ENCODE assay signal across 48 mouse cellular contexts in genomic region chr11:117855360-117855759, GRCm38 (mm10). TPM values are rescaled to one million over a fixed set of nuclear protein-coding genes. Genes with fewer than 3 reads are reported as not detected.
"Had no signal": no experiment of that assay in that cellular context is flagged by ENCODE, and none has a peak within 500 bp of the region (broad histone marks: within the 10 kb centered on the region; RNA-seq: fewer than 3 reads in every experiment).

No protein-coding gene starts in this region.

- ATAC-seq: hindbrain, embryonic 16.5 days; hindbrain, postnatal 0 days; inflammation-experienced regulatory T-cells, adult 6 months; intestine, embryonic 15.5 days; intestine, embryonic 16.5 days; intestine, postnatal 0 days had no signal

- H3K4me3 ChIP-seq: heart, embryonic 12.5 days; heart, embryonic 13.5 days; heart, embryonic 15.5 days; hindbrain, embryonic 10.5 days; hindbrain, embryonic 12.5 days; hindbrain, embryonic 13.5 days; hindbrain, embryonic 15.5 days; intestine, embryonic 15.5 days; kidney, embryonic 15.5 days; layer of hippocampus, adult 2 months; left cerebral cortex, adult 2 months had no signal

- DNase-seq: heart, postnatal 10 days; heart, postnatal 14 days; heart, postnatal 36 days; heart, postnatal 4 days; kidney, adult 11 months; kidney, adult 18-20 months; kidney, adult 2 months; kidney, adult 8-10 months; kidney, adult 9 months; kidney, postnatal 10 days; kidney, postnatal 14 days; kidney, postnatal 25 days; kidney, postnatal 36 days; kidney, postnatal 4 days; layer of hippocampus, adult 9-11 months; layer of hippocampus, postnatal 36 days had no signal

- H3K27ac ChIP-seq: heart, embryonic 13.5 days; heart, embryonic 15.5 days; hindbrain, embryonic 10.5 days; hindbrain, embryonic 12.5 days; hindbrain, embryonic 13.5 days; hindbrain, embryonic 14.5 days; hindbrain, embryonic 15.5 days; hindbrain, postnatal 0 days; intestine, embryonic 15.5 days; kidney, embryonic 15.5 days; kidney, postnatal 0 days; layer of hippocampus, adult 2 months; left cerebral cortex, adult 2 months had no signal

RNA-seq across cellular contexts. Expression of gene Tmem235, which starts 5.2 kb away (rescaled TPM):
- total RNA-seq: heart, postnatal 10 days; heart, postnatal 14 days; heart, postnatal 25 days; heart, postnatal 36 days; hematopoietic stem cell, adult 5-6 weeks; layer of hippocampus, adult 18-20 months; layer of hippocampus, adult 2 months; layer of hippocampus, postnatal 14 days; layer of hippocampus, postnatal 25 days; left cerebral cortex, adult 18-20 months had no signal
- polyA plus RNA-seq: heart, embryonic 11.5 days; heart, embryonic 12.5 days; heart, embryonic 13.5 days; heart, embryonic 14.5 days; heart, embryonic 15.5 days; heart, embryonic 16.5 days; heart, postnatal 0 days; hindbrain, embryonic 10.5 days; hindbrain, embryonic 11.5 days; hindbrain, embryonic 12.5 days; hindbrain, embryonic 13.5 days; hindbrain, embryonic 14.5 days; hindbrain, embryonic 15.5 days; hindbrain, postnatal 0 days; inflammation-experienced regulatory T-cells, adult 6 months; intestine, embryonic 14.5 days; intestine, embryonic 15.5 days; intestine, postnatal 0 days; kidney, embryonic 14.5 days; kidney, embryonic 15.5 days; kidney, embryonic 16.5 days; kidney, postnatal 0 days had no signal
